Mouse (Mus musculus) gastrocnemius, postnatal 25 days (tissue): Measurements from ENCODE around the gene Nfia. TPM values are rescaled to one million over a fixed set of nuclear protein-coding genes. Genes with fewer than 3 reads are reported as not detected.
A peak's percentile ranks its signal among the peaks of the same experiment; 100 is the strongest.

Experiments
- DNase-seq: peaks from one replicate; pipeline ENCODE4 v3.0.0; 2022
- total RNA-seq, 2 experiments: library from RNA; stranded (reverse); gene quantifications; 1 replicate in 1 of 2; 2 replicates in 1 of 2; pipeline ENCODE4 v1.2.3; 2021

Gene Nfia
- total RNA-seq, 2 experiments from 2014 or later: 54.7 to 55.0 TPM

GRCm38 (mm10) chr4:97766100-97766499 lies 6.4 kb upstream of the Nfia start:
- no peak for DNase-seq

GRCm38 (mm10) chr4:97767025-97767424 lies 5.5 kb upstream of the Nfia start:
- no peak for DNase-seq

- DNase-seq: no peak
These were observed 5.0 kb upstream of the Nfia start for GRCm38 (mm10) chr4:97767516-97767915.

- no peak for DNase-seq
These were observed 2.7 kb upstream of the Nfia start for GRCm38 (mm10) chr4:97769861-97770260.

GRCm38 (mm10) chr4:97771426-97771825 lies 1.1 kb upstream of the Nfia start:
- DNase-seq: no peak

- peak; percentile 99 for DNase-seq
These were observed 450 bp upstream of the Nfia start for GRCm38 (mm10) chr4:97772084-97772484.

GRCm38 (mm10) chr4:97773110-97773593 lies 618 bp downstream of the Nfia start:
- peak; percentile 92 for DNase-seq

GRCm38 (mm10) chr4:97773791-97774190 lies 1.3 kb downstream of the Nfia start:
- DNase-seq: no peak

- DNase-seq: no peak
These were observed 2.0 kb downstream of the Nfia start for GRCm38 (mm10) chr4:97774446-97774950.

GRCm38 (mm10) chr4:97775059-97775458 lies 2.5 kb downstream of the Nfia start:
- DNase-seq: peak; percentile 85

GRCm38 (mm10) chr4:97775494-97776265 lies 3.1 kb downstream of the Nfia start:
- DNase-seq: no peak

- DNase-seq: no peak
These were observed 4.0 kb downstream of the Nfia start for GRCm38 (mm10) chr4:97776388-97777080.

GRCm38 (mm10) chr4:97777081-97777705 lies 4.7 kb downstream of the Nfia start:
- DNase-seq: peak; percentile 54

GRCm38 (mm10) chr4:97777706-97778176 lies 5.2 kb downstream of the Nfia start, which contains the start of gene E130114P18Rik:
TSS of gene E130114P18Rik (minus strand) at chr4:97778078.
- DNase-seq: peak; percentile 65

- DNase-seq: peak; percentile 37
These were observed 5.9 kb downstream of the Nfia start for GRCm38 (mm10) chr4:97778211-97779002.

GRCm38 (mm10) chr4:97779003-97779930 lies 6.7 kb downstream of the Nfia start:
- no peak for DNase-seq

- no peak for DNase-seq
These were observed 7.5 kb downstream of the Nfia start for GRCm38 (mm10) chr4:97780024-97780423.

- no peak for DNase-seq
These were observed 8.3 kb downstream of the Nfia start for GRCm38 (mm10) chr4:97780666-97781435.

- DNase-seq: no peak
These were observed 9.5 kb downstream of the Nfia start for GRCm38 (mm10) chr4:97782069-97782468.

GRCm38 (mm10) chr4:97782497-97782896 lies 10.0 kb downstream of the Nfia start:
- DNase-seq: peak; percentile 28
